Mouse (Mus musculus): ENCODE results near the gene Epb41.

Gene Epb41

GRCm38 (mm10) chr4:132074077-132074932 is 816 bp downstream of the Epb41 start, which contains the start of gene Gm10300:
TSS of gene Gm10300 (plus strand) at chr4:132074697.
- no peak for DNase-seq (ENCODE audit: low spot score)

- DNase-seq (ENCODE audit: low spot score), result no peak
Measured at GRCm38 (mm10) chr4:132072946-132073345, 2.2 kb downstream of the Epb41 start.

GRCm38 (mm10) chr4:132072156-132072555 is 3.0 kb downstream of the Epb41 start:
- DNase-seq (ENCODE audit: low spot score), result no peak

- DNase-seq (ENCODE audit: low spot score), result no peak
Measured at GRCm38 (mm10) chr4:132071674-132072073, 3.4 kb downstream of the Epb41 start.

- no peak for DNase-seq (ENCODE audit: low spot score)
Measured at GRCm38 (mm10) chr4:132067938-132068235, 7.2 kb downstream of the Epb41 start.

GRCm38 (mm10) chr4:132067112-132067937 is 7.8 kb downstream of the Epb41 start:
- DNase-seq (ENCODE audit: low spot score), result no peak

- DNase-seq (ENCODE audit: low spot score), result no peak
Measured at GRCm38 (mm10) chr4:132066101-132066773, 8.9 kb downstream of the Epb41 start.

GRCm38 (mm10) chr4:132065578-132065977 is 9.5 kb downstream of the Epb41 start:
- DNase-seq (ENCODE audit: low spot score), result no peak

GRCm38 (mm10) chr4:132064550-132064949 is 10.6 kb downstream of the Epb41 start:
- DNase-seq (ENCODE audit: low spot score), result no peak

- DNase-seq (ENCODE audit: low spot score), result no peak
Measured at GRCm38 (mm10) chr4:132062934-132063884, 11.9 kb downstream of the Epb41 start.

GRCm38 (mm10) chr4:132062289-132062688 is 12.8 kb downstream of the Epb41 start:
- no peak for DNase-seq (ENCODE audit: low spot score)

- no peak for DNase-seq (ENCODE audit: low spot score)
Measured at GRCm38 (mm10) chr4:132060040-132060832, 14.9 kb downstream of the Epb41 start.

- no peak for DNase-seq (ENCODE audit: low spot score)
Measured at GRCm38 (mm10) chr4:132059541-132059940, 15.6 kb downstream of the Epb41 start.

GRCm38 (mm10) chr4:132057311-132057710 is 17.8 kb downstream of the Epb41 start:
- no peak for DNase-seq (ENCODE audit: low spot score)

- no peak for DNase-seq (ENCODE audit: low spot score)
Measured at GRCm38 (mm10) chr4:132051321-132052275, 23.5 kb downstream of the Epb41 start.

GRCm38 (mm10) chr4:132049549-132050200 is 25.4 kb downstream of the Epb41 start:
- no peak for DNase-seq (ENCODE audit: low spot score)

- peak; percentile 29 for DNase-seq (ENCODE audit: low spot score)
Measured at GRCm38 (mm10) chr4:132048995-132049404, 26.1 kb downstream of the Epb41 start.

- no peak for DNase-seq (ENCODE audit: low spot score)
Measured at GRCm38 (mm10) chr4:132048011-132048991, 26.8 kb downstream of the Epb41 start.
